Mouse (Mus musculus): ENCODE data around the gene Sell.

The Sell gene

GRCm38 (mm10) chr1:164075416-164075815 is 13.6 kb downstream of the Sell start:
- no peak for DNase-seq

DNA sequence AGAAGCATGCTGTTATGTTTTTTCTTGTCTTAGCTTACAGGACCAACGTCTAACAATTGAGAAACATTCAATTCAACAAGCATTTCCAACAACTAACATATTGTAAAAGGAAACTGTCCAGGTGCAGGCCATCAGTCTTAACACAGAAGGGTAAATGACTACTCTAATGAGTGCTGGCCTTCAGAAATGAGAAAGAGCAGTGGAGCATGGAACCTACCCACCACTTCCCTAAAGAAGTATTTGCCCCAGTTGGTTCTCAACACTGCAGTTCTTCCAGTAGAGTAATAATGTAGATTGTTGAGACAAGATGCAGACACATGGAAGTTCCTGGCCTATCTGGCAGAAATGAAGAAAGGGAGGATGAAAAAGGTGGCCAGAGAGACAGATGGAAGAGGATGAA is 14.7 kb downstream of the Sell start:
- DNase-seq, result no peak

DNA sequence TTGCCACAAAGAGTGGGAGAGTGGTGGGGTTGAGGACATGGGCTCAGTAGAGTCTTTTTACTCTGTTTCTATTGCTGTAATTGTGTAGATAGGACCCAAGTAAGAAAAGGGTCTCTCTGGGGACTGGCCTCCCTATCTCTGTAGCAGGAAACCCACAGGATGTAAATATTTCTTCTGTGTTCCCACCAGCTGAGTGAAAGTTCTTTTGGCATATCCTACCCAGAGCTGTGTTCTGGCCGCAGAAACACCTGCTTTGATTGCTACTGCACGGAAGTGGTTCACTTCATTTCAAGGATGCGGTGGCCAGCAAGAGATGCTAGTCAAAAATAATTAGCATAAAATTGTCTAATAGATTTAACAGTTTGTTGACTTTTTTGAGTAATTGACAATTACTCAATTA is 15.2 kb downstream of the Sell start:
- DNase-seq, result no peak

- DNase-seq, result no peak
Measured at GRCm38 (mm10) chr1:164078323-164078741, 16.6 kb downstream of the Sell start.

- no peak for DNase-seq
Measured at GRCm38 (mm10) chr1:164079091-164079490, 17.3 kb downstream of the Sell start.

- no peak for DNase-seq
Measured at GRCm38 (mm10) chr1:164083046-164083445, 21.3 kb downstream of the Sell start.

GRCm38 (mm10) chr1:164086797-164087196 is 25.0 kb downstream of the Sell start:
- no peak for DNase-seq

GRCm38 (mm10) chr1:164087872-164088271 is 26.1 kb downstream of the Sell start:
- DNase-seq, result no peak

GRCm38 (mm10) chr1:164096780-164097179 is 35.0 kb downstream of the Sell start:
- no peak for DNase-seq

DNA sequence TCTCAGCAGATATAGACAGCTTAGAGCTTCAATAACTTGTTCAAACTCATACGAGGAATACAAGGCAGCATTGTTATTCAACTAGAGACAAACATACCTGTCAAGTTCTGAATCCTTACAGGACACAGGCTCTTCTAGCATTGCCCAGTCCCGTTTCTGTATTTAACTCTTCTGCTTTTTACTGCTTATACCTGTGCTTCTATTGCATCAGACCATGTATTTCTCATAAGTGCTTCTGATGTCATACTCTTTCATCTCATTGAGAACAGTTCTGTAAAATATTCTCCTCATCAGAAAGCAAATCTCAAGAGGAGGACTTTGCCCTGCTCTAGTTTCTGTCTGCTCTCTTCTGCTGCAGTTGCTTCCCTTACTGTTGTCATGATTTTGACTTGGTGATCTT is 36.1 kb downstream of the Sell start:
- no peak for DNase-seq

DNA sequence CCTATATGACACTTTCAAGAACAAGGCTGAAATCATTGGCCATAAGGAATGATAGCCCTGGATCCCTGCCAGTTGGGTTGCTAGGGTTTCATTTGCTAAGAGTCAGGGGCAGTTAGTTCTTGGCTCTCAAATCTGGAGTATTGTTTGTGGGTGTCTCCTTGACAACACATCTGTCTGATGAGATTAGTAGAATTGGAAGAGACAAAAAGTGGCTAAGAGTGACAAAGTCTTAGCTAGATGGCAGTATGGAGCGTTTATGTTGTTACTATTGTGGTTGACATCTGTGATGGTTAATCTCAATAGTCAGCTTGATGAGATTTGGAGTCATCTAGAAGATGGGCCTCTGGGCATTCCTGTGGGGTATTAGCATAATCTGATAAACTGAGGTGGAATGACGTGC is 36.6 kb downstream of the Sell start:
- DNase-seq, result no peak

GRCm38 (mm10) chr1:164109763-164110162 is 48.0 kb downstream of the Sell start:
- DNase-seq, result no peak

DNA sequence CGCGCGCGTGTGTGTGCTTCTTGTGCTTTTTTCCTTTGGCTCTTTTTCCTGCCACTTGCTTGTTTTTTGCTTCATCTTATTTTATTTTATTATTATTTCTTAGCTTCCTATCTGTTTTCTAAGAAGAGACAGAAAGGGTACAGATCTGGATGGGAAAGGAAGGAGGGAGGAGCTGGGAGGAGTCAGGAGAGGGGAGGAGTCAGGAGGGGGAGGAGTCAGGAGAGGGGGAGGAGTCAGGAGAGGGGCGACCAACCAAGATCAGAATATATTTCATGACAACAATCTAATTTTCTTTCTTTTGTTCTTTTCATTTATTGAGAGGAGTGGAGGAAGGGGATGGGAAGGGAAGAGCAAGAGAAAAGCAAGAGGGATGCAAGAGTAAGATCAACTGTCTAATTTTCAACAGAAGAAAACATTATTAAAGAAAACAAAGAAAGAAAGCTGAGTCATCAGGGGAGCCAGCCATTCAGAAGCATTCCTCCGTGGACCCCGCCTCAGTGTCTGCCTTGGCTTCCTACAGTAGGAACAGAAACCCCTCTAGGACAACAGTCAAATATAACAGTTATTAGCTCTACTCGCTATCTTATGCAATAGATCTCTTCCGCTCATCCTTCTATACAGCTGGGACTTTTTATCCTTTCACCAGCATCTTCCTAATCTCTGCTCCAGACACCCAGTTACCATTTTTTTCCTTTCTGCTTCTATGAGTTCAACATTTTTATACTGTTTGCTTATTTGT is 49.0 kb downstream of the Sell start:
- no peak for DNase-seq

DNA sequence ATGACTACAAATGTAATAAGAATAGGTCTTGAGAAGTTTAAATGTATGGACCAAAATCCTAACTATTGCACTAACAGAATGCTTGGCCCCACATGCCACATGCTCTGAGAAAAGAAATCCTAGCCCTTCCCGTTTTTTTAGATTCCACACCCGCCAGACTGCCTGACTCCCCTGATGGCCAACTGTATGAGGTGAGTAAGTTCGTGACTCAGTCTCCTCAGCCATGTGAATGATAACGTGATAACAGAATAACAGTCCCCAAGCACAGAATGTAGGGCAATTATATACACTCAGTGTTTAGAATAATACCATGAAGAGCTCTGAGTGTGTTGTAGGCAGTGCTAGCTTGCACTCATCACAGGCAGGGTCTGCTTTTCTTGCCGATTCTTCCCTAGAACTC is 52.5 kb downstream of the Sell start:
- no peak for DNase-seq

GRCm38 (mm10) chr1:164114947-164115493 is 53.2 kb downstream of the Sell start, which contains the start of gene Selp:
Selp (plus strand) TSS chr1:164115264.
- no peak for DNase-seq

- no peak for DNase-seq
Measured at GRCm38 (mm10) chr1:164115647-164116046, 53.9 kb downstream of the Sell start.

DNA sequence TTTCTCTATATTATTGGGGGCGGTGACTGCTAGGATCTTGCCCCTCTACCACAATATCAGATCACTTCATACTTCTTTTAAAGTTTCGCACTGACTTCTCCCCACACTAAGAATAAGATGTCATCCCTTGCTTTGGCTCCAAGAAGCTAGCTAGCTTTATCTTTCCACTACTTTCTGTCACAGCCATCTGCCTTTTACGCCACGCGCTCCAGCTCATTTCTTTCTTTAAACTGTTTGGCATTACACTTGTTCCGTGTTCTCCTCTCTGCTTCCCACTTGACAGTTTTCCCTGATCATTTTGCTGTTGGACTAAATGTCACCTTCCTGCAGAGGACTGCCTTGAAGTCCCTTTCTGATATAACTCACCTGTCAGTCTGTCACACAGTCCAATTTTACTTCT is 56.1 kb downstream of the Sell start:
- no peak for DNase-seq

DNA sequence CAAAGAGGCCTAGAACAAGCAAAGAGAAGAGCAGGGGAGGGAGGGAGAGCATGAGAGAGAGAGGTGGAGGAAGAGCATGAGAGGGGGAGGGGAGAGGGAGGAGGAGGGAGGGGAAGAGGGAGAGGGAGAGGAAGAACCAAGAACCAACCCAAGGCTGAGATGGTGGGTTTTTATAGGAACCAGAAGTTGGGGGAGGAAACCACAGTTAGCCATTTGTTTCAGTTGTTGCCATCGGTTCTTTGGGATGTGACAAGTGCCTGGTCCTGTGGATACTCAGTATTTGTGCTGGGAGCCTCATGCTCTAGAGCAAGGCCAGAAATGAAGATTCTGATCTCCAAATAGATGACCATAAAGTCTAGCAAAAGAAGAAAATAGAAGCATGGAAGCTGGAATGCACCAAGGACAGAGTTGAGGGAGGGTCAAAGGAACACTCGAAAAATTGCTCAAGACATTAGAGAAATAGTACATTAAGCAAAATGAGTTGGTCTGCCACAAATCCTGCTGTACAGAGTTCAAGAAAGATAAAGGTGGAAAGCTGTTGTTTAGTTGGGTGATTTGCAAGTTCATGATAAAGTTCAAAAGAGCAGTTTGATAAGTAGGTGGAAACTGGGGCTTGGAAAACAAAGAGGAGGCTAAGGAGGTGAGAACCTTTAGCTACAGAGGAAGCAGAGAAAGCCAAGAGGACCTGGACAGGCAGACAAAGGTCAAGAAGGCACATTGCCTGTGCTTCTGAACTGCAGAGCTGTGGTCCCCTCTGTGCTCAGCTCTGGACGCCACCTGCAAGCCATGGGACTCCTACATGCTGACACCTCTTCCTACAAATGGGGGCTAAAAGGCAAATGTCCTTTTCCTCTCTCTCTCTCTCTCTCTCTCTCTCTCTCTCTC is 58.4 kb downstream of the Sell start:
- DNase-seq, result no peak

DNA sequence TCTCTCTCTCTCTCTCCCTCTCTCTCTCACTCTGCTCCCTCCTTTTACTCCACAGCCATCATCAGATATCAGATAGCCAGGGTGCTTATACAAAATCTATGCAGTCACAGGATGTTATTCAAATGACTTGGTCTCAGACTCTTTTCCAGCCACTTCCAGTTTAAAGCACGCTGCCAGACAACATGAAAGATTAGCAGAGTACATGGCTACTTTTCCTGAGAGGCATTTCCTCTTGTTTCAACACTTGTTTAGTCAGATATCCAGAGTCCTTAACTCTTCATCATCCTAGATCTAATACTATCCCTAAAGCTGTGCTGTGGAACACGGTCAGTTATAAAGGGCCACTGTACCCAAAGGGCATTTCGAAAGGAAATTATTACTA is 59.0 kb downstream of the Sell start:
- no peak for DNase-seq

DNA sequence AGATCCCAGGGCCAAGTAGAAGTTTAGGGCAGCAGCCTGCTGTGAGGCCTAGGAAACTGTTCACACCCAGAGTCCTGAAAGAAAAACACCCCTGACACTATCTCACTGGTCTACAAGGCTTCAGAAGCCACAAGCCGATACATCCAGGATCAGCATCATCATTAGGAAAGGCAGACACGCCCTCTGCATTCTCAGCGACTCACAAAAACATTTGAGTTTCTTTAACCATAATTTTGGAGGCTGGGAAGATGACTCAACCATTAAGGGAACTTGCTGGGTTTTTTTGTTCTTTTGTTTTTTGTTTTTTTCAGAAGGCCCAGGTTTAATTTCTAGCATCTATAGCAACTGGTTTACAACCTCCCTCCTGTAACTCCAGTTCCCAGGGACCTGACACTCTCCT is 62.1 kb downstream of the Sell start:
- DNase-seq, result no peak

DNA sequence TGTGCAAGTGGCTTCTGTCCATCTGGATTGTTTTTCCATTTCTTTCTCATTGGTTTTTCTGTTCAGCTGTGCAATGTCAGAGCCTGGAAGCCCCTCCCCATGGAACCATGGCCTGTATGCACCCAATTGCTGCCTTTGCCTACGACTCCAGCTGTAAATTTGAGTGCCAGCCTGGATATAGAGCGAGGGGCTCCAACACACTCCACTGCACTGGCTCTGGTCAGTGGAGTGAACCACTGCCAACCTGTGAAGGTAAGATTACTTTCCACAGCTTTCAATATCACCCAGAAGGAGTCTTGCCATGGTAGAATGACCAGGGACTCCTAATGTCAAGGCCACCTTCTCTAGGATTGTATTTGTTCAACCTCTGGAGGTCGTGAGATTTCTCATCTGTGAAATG is 68.2 kb downstream of the Sell start:
- no peak for DNase-seq

GRCm38 (mm10) chr1:164132609-164133008 is 70.8 kb downstream of the Sell start:
- DNase-seq, result no peak
